Mouse (Mus musculus): Measurements from ENCODE around the gene Psen2. TPM values are rescaled to one million over a fixed set of nuclear protein-coding genes. Genes with fewer than 3 reads are reported as not detected.
A peak's percentile ranks its signal among the peaks of the same experiment; 100 is the strongest.

Psen2 gene
- total and polyA plus RNA-seq, 2 experiments from 2014 or later: 17.9 to 18.9 TPM

DNA sequence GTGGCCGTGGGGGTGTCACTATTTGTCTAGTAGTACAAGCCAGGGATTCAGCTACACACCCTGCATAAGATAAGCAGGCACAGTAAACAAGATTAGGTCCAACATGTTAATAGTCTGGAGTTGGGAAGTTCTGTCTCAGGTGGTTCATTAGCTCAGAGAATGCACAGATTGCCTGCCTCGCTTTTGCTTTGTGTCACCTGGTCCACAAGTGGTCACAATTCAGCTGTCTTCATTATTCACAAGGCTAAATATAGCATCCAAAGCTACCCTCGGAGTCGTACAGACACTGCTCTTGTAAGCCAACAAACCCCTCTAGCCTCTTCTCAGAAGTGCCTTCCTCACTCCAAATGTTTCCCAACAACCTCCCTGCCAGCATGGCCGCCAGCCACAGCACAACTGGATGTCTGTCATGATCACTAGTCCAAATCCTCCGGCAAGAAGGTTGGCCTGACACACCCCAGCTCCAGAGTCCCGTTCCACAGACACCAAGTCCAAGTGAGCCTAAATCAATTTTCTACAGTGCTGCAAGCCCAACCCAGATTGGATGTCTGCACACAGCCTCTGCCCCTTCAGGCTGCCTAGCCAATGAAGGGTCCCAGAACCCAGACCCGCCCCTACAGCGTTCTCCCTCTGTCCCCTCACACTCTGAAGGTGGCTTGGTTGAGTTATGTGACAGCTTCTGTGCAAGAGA lies 68.3 kb downstream of the Psen2 start:
- Histone ChIP-seq H3K27me3 (ENCODE audit: insufficient read depth, low read length) (no peaks in the 10 kb centered on the region; the same call in 1 of the 2 replicates), H3K36me3 (ENCODE audit: insufficient read depth) (no peaks in the 10 kb centered on the region), H3K27ac (ENCODE audit: low read depth, low read length) (no peak overlapping the region), H3K4me1 (ENCODE audit: insufficient read depth) (peaks cover 6% of the 10 kb centered on the region; the same call in 1 of the 2 replicates), H3K9ac (0 out of 2 replicates have a peak overlapping the region, but pooled peaks have one; percentile 31), H3K9me3 (ENCODE audit: low read length) (no peaks in the 10 kb centered on the region), H3K4me2 (ENCODE audit: low read depth) (peak overlapping the region; percentile 99), H3K4me3 (ENCODE audit: low read depth, low read length) (peak overlapping the region; percentile 59)
- ATAC-seq (no peak), DNase-seq (peak; percentile 2)
- TF ChIP-seq CTCF (IDR thresholded peaks at IDR 0.05; ENCODE audit: low read depth): no peak
- WGBS: 29% methylated on average over 9 of the region's 9 CpGs

DNA sequence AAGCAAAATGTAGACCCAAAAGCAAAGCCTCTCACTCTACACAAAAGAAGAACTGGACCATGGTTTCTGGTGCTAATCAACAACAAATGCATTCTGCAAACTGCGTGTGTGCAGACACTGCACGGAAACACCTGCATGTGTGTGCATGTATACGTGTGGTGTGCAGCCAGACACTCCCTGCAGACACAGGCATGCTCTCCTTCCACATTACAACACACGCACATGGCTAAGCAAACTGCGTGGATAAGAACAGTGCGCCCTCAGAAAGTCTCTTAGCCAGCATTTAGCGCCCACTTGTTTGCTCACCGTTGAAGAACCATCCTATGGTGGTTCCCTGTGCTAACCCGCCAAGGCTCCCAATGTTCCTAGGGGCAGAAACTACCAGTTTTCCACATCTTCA lies 69.2 kb downstream of the Psen2 start:
- no peak overlapping the region for H3K4me3 ChIP-seq (ENCODE audit: low read depth, low read length)
- no peak overlapping the region for H3K27ac ChIP-seq (ENCODE audit: low read depth, low read length)
- DNase-seq (no peak), ATAC-seq (no peak)
- H3K36me3 ChIP-seq (ENCODE audit: insufficient read depth): no peaks in the 10 kb centered on the region
- H3K9me3 ChIP-seq (ENCODE audit: low read length): no peaks in the 10 kb centered on the region
- peaks cover 6% of the 10 kb centered on the region; the same call in 1 of the 2 replicates for H3K4me1 ChIP-seq (ENCODE audit: insufficient read depth)
- H3K4me2 ChIP-seq (ENCODE audit: low read depth): no peak overlapping the region
- no peak for TF ChIP-seq CTCF (IDR thresholded peaks at IDR 0.05; ENCODE audit: low read depth)
- H3K27me3 ChIP-seq (ENCODE audit: insufficient read depth, low read length): no peaks in the 10 kb centered on the region; the same call in 1 of the 2 replicates
- no peak overlapping the region for H3K9ac ChIP-seq
- WGBS: 85% methylated on average over 9 of the region's 9 CpGs

DNA sequence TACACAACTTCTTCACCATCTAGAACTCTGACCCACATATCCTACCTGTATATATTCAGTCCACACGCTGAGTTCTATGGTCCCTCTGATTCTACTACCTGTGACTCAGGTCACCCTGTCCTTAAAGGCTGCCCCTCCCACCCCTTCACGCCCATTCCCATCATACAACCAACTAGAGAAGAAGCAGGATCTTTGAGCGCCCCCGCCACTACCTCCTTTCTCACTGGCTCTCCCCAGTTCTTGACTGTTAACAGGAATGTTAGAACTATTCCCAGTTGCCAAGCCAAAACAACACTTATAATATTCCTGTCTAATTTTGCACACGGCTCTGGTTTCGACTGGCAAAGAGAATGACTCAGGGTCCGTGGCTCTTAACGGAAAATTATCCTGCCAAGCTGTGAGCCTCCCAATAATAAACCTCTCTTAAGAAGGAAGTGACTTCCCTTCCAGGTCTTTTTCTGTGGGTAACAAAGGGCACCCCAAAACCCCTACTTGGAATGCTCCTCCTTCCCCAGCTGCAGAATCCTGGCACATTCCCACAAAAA lies 69.8 kb downstream of the Psen2 start:
- DNase-seq: no peak
- WGBS: 84% methylated on average over 8 of the region's 8 CpGs
- ATAC-seq: no peak

DNA sequence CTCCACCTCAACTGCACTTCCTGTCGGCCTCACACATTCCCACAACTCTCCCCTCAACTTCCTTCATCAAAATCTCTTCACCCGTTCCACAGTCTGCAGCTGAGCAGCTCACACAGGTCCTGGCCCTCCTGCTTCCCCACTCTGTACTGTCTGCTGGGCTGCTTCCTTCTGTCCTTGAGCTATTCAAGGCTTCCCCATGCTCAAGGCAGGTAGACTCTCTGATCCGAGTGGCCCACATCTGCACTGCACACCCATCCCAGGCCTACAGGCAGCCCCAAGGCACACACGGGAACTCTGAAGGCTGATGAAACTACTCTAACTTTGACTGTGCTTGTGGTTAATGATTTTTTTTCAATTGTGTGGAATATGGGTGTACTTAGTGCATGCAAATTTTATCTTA lies 70.4 kb downstream of the Psen2 start:
- H3K27ac ChIP-seq (ENCODE audit: low read depth, low read length): no peak overlapping the region
- no peaks in the 10 kb centered on the region; the same call in 1 of the 2 replicates for H3K27me3 ChIP-seq (ENCODE audit: insufficient read depth, low read length)
- no peaks in the 10 kb centered on the region for H3K36me3 ChIP-seq (ENCODE audit: insufficient read depth)
- peaks cover 6% of the 10 kb centered on the region; the same call in 1 of the 2 replicates for H3K4me1 ChIP-seq (ENCODE audit: insufficient read depth)
- no peak overlapping the region for H3K9ac ChIP-seq
- no peak overlapping the region for H3K4me3 ChIP-seq (ENCODE audit: low read depth, low read length)
- 66% methylated on average over 4 of the region's 4 CpGs for WGBS
- DNase-seq (no peak), ATAC-seq (no peak)
- TF ChIP-seq CTCF (IDR thresholded peaks at IDR 0.05; ENCODE audit: low read depth): no peak
- no peaks in the 10 kb centered on the region for H3K9me3 ChIP-seq (ENCODE audit: low read length)
- H3K4me2 ChIP-seq (ENCODE audit: low read depth): no peak overlapping the region

More for the DNA sequence above, 69.8 kb downstream of the Psen2 start:
- Histone ChIP-seq H3K27me3 (ENCODE audit: insufficient read depth, low read length) (no peaks in the 10 kb centered on the region; the same call in 1 of the 2 replicates), H3K4me3 (ENCODE audit: low read depth, low read length) (no peak overlapping the region), H3K9ac (no peak overlapping the region), H3K27ac (ENCODE audit: low read depth, low read length) (no peak overlapping the region), H3K4me2 (ENCODE audit: low read depth) (no peak overlapping the region), H3K36me3 (ENCODE audit: insufficient read depth) (no peaks in the 10 kb centered on the region), H3K9me3 (ENCODE audit: low read length) (no peaks in the 10 kb centered on the region), H3K4me1 (ENCODE audit: insufficient read depth) (peaks cover 6% of the 10 kb centered on the region; the same call in 1 of the 2 replicates)
- no peak for TF ChIP-seq CTCF (IDR thresholded peaks at IDR 0.05; ENCODE audit: low read depth)

DNA sequence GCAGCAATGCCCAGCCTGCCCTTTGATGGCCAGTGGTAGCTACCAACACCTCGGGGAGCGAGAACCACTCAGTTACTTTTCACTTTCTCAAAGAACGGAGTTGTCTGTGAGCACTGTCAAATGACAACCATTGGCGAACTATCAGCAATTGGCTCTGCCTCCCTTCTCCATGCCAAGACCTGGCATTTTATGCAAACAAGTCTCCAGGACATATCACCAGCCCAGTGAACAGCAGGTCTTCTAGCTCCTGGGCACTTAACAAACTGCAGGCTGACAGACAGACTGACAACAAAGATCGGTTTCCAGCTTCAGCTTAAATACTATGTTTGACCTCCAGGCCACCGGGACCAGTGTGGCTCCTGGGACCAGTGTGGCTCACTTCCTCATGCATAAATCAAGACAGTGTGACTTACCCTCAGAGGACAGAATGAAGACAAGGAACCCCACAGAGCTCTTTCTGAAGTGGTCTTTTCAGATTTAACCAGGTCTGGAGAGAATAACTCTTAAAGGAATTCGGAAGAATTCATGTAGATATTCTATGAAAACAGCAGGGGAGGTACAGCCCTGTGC lies 71.5 kb downstream of the Psen2 start:
- 67% methylated on average over 7 of the region's 7 CpGs for WGBS
- DNase-seq (no peak), ATAC-seq (no peak)
- no peak overlapping the region for H3K9ac ChIP-seq
- H3K4me1 ChIP-seq (ENCODE audit: insufficient read depth): peaks cover 6% of the 10 kb centered on the region; the same call in 1 of the 2 replicates
- no peaks in the 10 kb centered on the region; the same call in 1 of the 2 replicates for H3K27me3 ChIP-seq (ENCODE audit: insufficient read depth, low read length)
- TF ChIP-seq CTCF (IDR thresholded peaks at IDR 0.05; ENCODE audit: low read depth): no peak
- H3K27ac ChIP-seq (ENCODE audit: low read depth, low read length): no peak overlapping the region
- H3K4me3 ChIP-seq (ENCODE audit: low read depth, low read length): no peak overlapping the region
- H3K4me2 ChIP-seq (ENCODE audit: low read depth): no peak overlapping the region
- no peaks in the 10 kb centered on the region for H3K36me3 ChIP-seq (ENCODE audit: insufficient read depth)
- no peaks in the 10 kb centered on the region for H3K9me3 ChIP-seq (ENCODE audit: low read length)

DNA sequence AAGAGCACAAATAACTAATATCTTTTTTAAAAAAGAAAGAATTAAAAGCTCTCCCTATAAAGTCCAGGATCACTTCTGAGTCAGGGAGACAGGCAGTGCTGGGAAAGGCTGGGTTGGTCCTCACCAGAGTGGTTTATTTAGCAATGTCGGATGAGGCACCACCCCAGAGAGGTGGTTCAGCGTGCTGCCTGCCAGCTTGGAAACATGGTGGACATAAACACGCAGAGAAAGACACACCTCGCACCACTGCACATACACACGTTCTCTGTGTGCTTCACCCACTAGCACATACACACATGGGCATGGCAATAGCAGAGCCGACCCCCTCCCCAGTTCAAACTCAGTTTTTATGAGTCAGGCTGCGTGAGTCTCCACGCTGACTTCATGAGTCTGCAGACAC lies 72.1 kb downstream of the Psen2 start:
- H3K27me3 ChIP-seq (ENCODE audit: insufficient read depth, low read length): no peaks in the 10 kb centered on the region; the same call in 1 of the 2 replicates
- WGBS: 85% methylated on average over 8 of the region's 8 CpGs
- no peak overlapping the region for H3K4me2 ChIP-seq (ENCODE audit: low read depth)
- no peaks in the 10 kb centered on the region for H3K36me3 ChIP-seq (ENCODE audit: insufficient read depth)
- DNase-seq (no peak), ATAC-seq (no peak)
- no peak overlapping the region for H3K4me3 ChIP-seq (ENCODE audit: low read depth, low read length)
- H3K9ac ChIP-seq: no peak overlapping the region
- TF ChIP-seq CTCF (IDR thresholded peaks at IDR 0.05; ENCODE audit: low read depth): no peak
- H3K9me3 ChIP-seq (ENCODE audit: low read length): no peaks in the 10 kb centered on the region
- no peak overlapping the region for H3K27ac ChIP-seq (ENCODE audit: low read depth, low read length)
- H3K4me1 ChIP-seq (ENCODE audit: insufficient read depth): peaks cover 6% of the 10 kb centered on the region; the same call in 1 of the 2 replicates

DNA sequence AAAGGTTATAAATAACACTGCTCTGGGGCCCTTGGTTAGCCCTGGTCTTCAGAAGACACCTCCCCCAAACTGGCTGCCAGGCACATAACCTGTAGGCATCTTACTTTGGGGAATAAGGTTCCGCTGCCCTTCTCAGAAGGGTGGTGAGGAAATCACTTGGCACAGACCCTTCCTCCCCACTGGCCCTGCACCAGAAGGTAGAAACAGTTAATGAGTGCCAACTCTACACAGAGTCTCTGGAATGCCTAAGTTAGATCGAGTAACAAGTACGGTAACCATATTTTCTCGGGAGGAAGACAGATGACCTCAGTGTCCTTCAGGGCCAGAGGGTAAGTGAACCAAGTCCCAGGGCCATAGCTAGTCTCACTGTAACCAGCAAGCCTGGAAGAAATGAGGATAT lies 74.3 kb downstream of the Psen2 start:
- H3K9ac ChIP-seq: no peak overlapping the region
- H3K36me3 ChIP-seq (ENCODE audit: insufficient read depth): no peaks in the 10 kb centered on the region
- TF ChIP-seq CTCF (IDR thresholded peaks at IDR 0.05; ENCODE audit: low read depth): no peak
- DNase-seq (no peak), ATAC-seq (no peak)
- no peaks in the 10 kb centered on the region for H3K27me3 ChIP-seq (ENCODE audit: insufficient read depth, low read length)
- no peaks in the 10 kb centered on the region for H3K9me3 ChIP-seq (ENCODE audit: low read length)
- no peak overlapping the region for H3K4me2 ChIP-seq (ENCODE audit: low read depth)
- H3K27ac ChIP-seq (ENCODE audit: low read depth, low read length): no peak overlapping the region
- H3K4me3 ChIP-seq (ENCODE audit: low read depth, low read length): no peak overlapping the region
- 85% methylated on average over 4 of the region's 4 CpGs for WGBS
- H3K4me1 ChIP-seq (ENCODE audit: insufficient read depth): no peaks in the 10 kb centered on the region

Data from forebrain, postnatal 0 days (tissue).